In the genomic region with DNA sequence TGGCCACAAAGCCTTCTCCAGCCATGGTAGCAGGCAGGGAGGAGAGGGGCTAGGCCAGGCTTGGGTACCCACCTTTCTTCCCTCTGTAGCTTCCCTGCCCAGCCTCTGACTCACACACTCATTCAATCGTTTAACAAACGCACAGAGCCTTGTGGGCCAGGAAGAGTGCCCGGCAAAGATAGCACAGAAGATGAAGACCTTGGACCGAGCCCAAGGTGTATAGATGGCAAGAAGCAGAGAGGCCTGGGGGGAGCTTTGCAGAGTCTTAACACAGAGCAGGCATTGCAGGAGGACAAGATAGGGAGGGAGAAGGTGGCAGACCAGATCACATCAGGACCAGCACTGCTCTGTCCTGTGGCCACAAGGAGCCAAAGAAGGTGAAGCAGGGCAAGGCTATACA, we compare ENCODE assay signal across 1 mouse cellular context.
A peak's percentile ranks its signal among the peaks of the same experiment; 100 is the strongest.
TF ChIP-seq lines count a peak whose summit lies in the region.

No protein-coding gene starts in this region.

TF ChIP-seq in MEL, 35 proteins besides CTCF, POLR2A, EP300 and RAD21:
- peak; percentile 28; the same call in 1 of the 2 replicates for TF ChIP-seq GATA1 (IDR thresholded peaks at IDR 0.05; ENCODE audit: low read depth, low read length)
- peak; percentile 40; the same call in 1 of the 2 replicates for TF ChIP-seq TCF12 (IDR thresholded peaks at IDR 0.05; ENCODE audit: low read depth, low read length)
- TF ChIP-seq MYB (IDR thresholded peaks at IDR 0.05; ENCODE audit: low read depth, low read length): peak; percentile 26; the same call in 1 of the 2 replicates
- no peak for TF ChIP-seq TAL1 (IDR thresholded peaks at IDR 0.05; ENCODE audit: low read length)
- no peak for TF ChIP-seq CHD2 (IDR thresholded peaks at IDR 0.05; ENCODE audit: low read length)
